Mouse (Mus musculus) intestine, embryonic 15.5 days (tissue): ENCODE measurements around the gene Naga. TPM values are rescaled to one million over a fixed set of nuclear protein-coding genes. Genes with fewer than 3 reads are reported as not detected.
"Not testable (repeated sequence)": the region's sequence is repeated elsewhere in the genome, so short reads cannot be mapped to it uniquely, and the experiment has no call there.

Source experiments
- ATAC-seq: fragments of 200-750 bp; cut with Nextera tagmentation; 2 replicates; pipeline ENCODE4 v1.8.0; 2017; ENCODE audit warnings: moderate TSS enrichment, moderate library complexity
- H3K27ac ChIP-seq: fragments of 300-500 bp; sonication (generic); 2 replicates; pipeline ENCODE4 v1.5.1; 2015; ENCODE audit warnings: mild to moderate bottlenecking, inconsistent platforms
- H3K27me3 ChIP-seq: fragments of 300-500 bp; sonication (generic); replicated peaks from 2 replicates; pipeline ENCODE4 v1.6.1; 2015; ENCODE audit warnings: inconsistent platforms
- H3K36me3 ChIP-seq: fragments of 300-500 bp; sonication (generic); 2 replicates; pipeline ENCODE4 v1.6.1; 2015; ENCODE audit warnings: inconsistent platforms
- H3K4me1 ChIP-seq: fragments of 300-500 bp; sonication (generic); replicated peaks from 2 replicates; pipeline ENCODE4 v1.6.1; 2015; ENCODE audit warnings: inconsistent platforms
- H3K4me2 ChIP-seq: fragments of 300-500 bp; sonication (generic); replicated peaks from 2 replicates; pipeline ENCODE4 v1.6.1; 2015; ENCODE audit warnings: mild to moderate bottlenecking, inconsistent platforms
- H3K4me3 ChIP-seq: fragments of 300-500 bp; sonication (generic); replicated peaks from 2 replicates; pipeline ENCODE4 v1.5.1; 2015; ENCODE audit warnings: inconsistent platforms
- H3K9ac ChIP-seq: fragments of 300-500 bp; sonication (generic); 2 replicates; pipeline ENCODE4 v1.6.1; 2015; ENCODE audit warnings: inconsistent platforms
- H3K9me3 ChIP-seq: fragments of 300-500 bp; sonication (generic); 2 replicates; pipeline ENCODE4 v1.6.1; 2016; ENCODE audit warnings: inconsistent platforms
- WGBS: fragments of 180-500 bp; shearing (Covaris S2); methylation state at CpG from one replicate; pipeline ENCODE4 v1.1.7; 2015; 5-methylcytosine and 5-hydroxymethylcytosine counted together
- polyA plus RNA-seq: library from polyadenylated mRNA; unstranded; fragments of >200 nt; fragmentation: Nextera tagmentation; extraction: Ambion mirVana; gene quantifications from 2 replicates; pipeline ENCODE4 v1.2.1, GENCODE M21; 2015

Gene Naga
- polyA plus RNA-seq, 1 experiment from 2014 or later, result 144 TPM

GRCm38 (mm10) chr15:82372991-82373390, 34.3 kb upstream of the Naga start:
- no peak overlapping the region for H3K27ac ChIP-seq
- H3K9ac ChIP-seq, result no peak overlapping the region
- no peak overlapping the region for H3K4me2 ChIP-seq
- H3K36me3 ChIP-seq, result 0 out of 2 replicates have a peak, but pooled peaks cover 3% of the 10 kb centered on the region
- H3K4me3 ChIP-seq, result no peak overlapping the region
- 0 out of 2 replicates have a peak, but pooled peaks cover 6% of the 10 kb centered on the region for H3K4me1 ChIP-seq
- H3K9me3 ChIP-seq, result no peaks in the 10 kb centered on the region
- WGBS, result 89% methylated on average over 5 of the region's 5 CpGs
- no peaks in the 10 kb centered on the region for H3K27me3 ChIP-seq
- no peak for ATAC-seq

DNA sequence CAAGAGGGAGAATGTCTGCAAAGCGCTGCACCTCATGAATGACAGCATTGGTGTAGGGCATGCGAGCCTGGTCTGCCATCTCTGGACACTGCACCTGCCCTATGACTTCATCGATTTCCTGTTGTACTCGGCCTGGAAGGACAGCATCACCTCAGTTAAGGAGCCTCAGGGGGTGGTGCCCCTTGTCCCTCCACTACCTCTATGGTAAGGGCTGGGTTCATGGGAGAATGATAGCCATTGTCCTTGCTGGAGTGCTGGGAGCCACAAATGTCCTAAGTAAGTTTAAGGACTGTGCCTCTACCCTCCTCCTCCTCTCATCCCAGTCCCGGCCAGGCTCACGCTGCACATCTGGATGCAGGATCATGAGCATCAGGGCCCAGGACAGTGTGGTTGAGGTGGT, 33.7 kb upstream of the Naga start:
- 84% methylated on average over 6 of the region's 6 CpGs for WGBS
- no peaks in the 10 kb centered on the region for H3K27me3 ChIP-seq
- no peak for ATAC-seq
- H3K4me1 ChIP-seq, result 0 out of 2 replicates have a peak, but pooled peaks cover 1% of the 10 kb centered on the region
- no peak overlapping the region for H3K9ac ChIP-seq
- no peak overlapping the region for H3K27ac ChIP-seq
- 0 out of 2 replicates have a peak, but pooled peaks cover 3% of the 10 kb centered on the region for H3K36me3 ChIP-seq
- H3K4me2 ChIP-seq, result no peak overlapping the region
- H3K4me3 ChIP-seq, result no peak overlapping the region
- no peaks in the 10 kb centered on the region for H3K9me3 ChIP-seq

DNA sequence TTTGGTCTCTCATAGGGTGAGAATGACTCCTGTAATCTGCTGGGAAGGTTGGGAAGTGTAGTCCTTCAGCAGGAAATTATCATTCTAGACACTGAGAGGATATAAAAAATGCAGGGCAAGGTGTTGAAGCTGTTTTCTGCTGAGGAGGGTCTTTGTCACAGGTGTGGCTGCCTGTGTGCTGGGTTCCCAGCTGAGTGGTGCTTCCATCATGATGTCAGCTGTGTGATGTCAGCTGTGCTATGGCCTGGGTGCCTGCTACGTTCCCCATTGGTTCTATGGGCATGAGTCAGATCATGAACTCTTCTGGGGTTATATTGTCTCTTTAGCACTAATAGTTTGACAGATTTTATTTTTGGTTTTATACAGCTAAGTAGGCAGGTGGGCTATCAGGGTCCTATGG, 30.1 kb upstream of the Naga start:
- H3K27ac ChIP-seq, result no peak overlapping the region
- no peaks in the 10 kb centered on the region for H3K27me3 ChIP-seq
- 0 out of 2 replicates have a peak, but pooled peaks cover 3% of the 10 kb centered on the region for H3K36me3 ChIP-seq
- 88% methylated on average over 1 of the region's 1 CpGs for WGBS
- H3K9ac ChIP-seq, result no peak overlapping the region
- no peak overlapping the region for H3K4me2 ChIP-seq
- no peak overlapping the region for H3K4me3 ChIP-seq
- no peak for ATAC-seq
- no peaks in the 10 kb centered on the region for H3K9me3 ChIP-seq
- H3K4me1 ChIP-seq, result no peaks in the 10 kb centered on the region

GRCm38 (mm10) chr15:82368146-82368545, 29.4 kb upstream of the Naga start:
- Histone ChIP-seq H3K9ac (no peak overlapping the region), H3K27ac (no peak overlapping the region), H3K9me3 (no peaks in the 10 kb centered on the region), H3K4me2 (no peak overlapping the region), H3K36me3 (no peaks in the 10 kb centered on the region), H3K4me1 (no peaks in the 10 kb centered on the region), H3K4me3 (no peak overlapping the region), H3K27me3 (no peaks in the 10 kb centered on the region)
- no peak for ATAC-seq
- WGBS, result 91% methylated on average over 4 of the region's 4 CpGs

- WGBS, result 13% methylated on average over 6 of the region's 9 CpGs
- H3K4me3 ChIP-seq, H3K27ac ChIP-seq, ATAC-seq, H3K27me3 ChIP-seq, H3K36me3 ChIP-seq, H3K9me3 ChIP-seq, H3K4me1 ChIP-seq, H3K9ac ChIP-seq: not testable (repeated sequence)
- H3K4me2 ChIP-seq, result peak overlapping the region; percentile 34; the same call in 1 of the 2 replicates
Measured at GRCm38 (mm10) chr15:82364561-82364960, 25.8 kb upstream of the Naga start.

- not testable (repeated sequence) for ATAC-seq, H3K4me3 ChIP-seq, H3K36me3 ChIP-seq, H3K27me3 ChIP-seq, H3K4me2 ChIP-seq, H3K9me3 ChIP-seq, H3K4me1 ChIP-seq, H3K9ac ChIP-seq, H3K27ac ChIP-seq
- 70% methylated on average over 8 of the region's 12 CpGs for WGBS
Measured at GRCm38 (mm10) chr15:82363801-82364200, 25.1 kb upstream of the Naga start.

DNA sequence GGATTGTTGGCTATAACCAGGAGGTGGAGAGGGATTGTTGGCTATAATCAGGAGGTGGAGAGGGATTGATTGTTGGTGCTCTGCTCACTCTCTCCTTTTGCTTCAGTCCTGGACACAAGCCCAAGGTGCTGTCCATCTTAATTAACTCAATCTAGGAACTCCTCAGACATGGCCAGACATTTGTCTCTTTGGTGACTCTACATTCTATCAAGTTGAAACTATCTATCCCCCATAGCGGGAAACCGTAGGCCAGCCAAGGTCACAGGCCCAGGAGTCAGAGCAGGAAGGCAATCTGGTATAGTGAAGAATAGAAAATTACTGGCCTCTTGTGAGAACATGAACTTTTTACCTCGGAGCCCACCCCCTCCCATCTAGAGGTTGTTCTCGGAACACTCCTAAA, 23.5 kb upstream of the Naga start:
- 72% methylated on average over 4 of the region's 4 CpGs for WGBS
- H3K27me3 ChIP-seq, result no peaks in the 10 kb centered on the region
- ATAC-seq, result no peak
- H3K4me3 ChIP-seq, result no peak overlapping the region
- peaks cover 9% of the 10 kb centered on the region for H3K4me1 ChIP-seq
- no peaks in the 10 kb centered on the region for H3K9me3 ChIP-seq
- no peak overlapping the region for H3K4me2 ChIP-seq
- H3K27ac ChIP-seq, result no peak overlapping the region
- H3K36me3 ChIP-seq, result no peaks in the 10 kb centered on the region
- H3K9ac ChIP-seq, result no peak overlapping the region

DNA sequence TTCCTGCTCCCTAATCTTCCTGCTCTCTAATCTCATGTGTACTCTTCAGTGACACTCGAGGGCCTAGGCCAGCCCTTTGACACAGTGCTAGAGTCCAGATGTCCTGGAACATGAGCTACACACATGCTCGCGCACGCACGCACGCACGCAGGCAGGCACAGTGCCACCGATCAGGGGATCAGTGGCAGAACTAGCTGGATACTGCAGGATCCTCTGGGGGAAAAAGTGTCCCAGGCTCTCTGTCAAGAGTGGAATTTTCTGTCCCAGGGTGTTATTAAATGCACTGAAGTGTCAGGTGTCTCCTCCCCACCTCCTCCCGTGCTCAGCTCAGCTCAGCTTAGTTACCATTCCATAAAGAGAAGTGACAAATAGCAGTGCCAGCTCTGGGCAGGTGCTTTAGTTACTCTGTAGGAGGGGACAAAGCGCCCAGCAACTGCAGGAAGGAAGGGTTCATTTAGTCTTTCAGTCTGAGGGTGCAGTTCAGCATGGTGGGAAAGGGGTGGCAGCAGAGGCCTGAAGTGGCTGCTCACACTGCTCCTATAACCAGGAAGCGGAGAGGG, 22.8 kb upstream of the Naga start:
- Histone ChIP-seq H3K27me3 (no peaks in the 10 kb centered on the region), H3K9me3 (no peaks in the 10 kb centered on the region), H3K4me2 (no peak overlapping the region), H3K9ac (no peak overlapping the region), H3K4me3 (no peak overlapping the region), H3K27ac (peak overlapping the region; percentile 68), H3K36me3 (no peaks in the 10 kb centered on the region), H3K4me1 (peaks cover 9% of the 10 kb centered on the region)
- ATAC-seq, result peak; percentile 93
- WGBS, result 70% methylated on average over 11 of the region's 11 CpGs

DNA sequence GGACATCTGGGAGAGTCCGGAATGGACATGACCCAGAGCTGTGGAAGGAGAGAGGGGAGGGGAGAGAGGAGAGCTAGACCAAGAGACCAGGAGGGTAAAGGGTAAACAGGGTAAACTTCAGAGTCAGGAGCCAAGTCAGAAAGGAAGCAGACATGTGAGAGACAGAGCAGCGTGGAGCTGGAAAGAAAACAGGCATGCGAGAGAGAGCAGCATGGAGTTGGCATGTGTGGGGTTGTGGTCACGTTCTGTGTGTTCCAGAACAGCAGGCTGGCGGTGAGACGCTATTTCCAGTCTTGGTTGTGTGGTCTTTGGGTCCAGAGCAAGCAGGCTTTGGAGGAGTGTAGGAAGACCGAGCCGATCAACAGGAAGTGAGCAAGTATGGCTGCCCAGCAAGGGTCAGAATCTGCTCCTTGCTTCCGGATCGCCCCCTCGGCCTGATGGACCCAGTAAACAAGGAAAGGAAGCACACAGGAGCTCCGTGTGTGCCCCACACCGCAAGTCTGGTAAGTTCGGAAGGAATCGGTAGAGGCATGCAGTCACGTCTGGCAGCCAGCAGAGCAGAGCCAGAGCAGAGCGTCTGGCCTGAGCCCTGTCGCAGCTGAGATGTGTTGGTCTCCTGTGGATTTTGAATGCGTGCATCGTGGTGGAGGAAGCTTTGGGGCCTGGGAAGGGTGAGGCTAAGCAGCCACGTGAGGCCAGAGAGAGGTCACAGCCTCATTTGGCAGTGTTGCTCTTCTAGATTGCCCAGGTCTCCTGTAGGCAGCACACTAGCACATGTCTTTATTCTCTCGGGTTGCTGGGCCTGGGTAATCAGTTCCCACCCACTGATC, 19.9 kb upstream of the Naga start:
- Histone ChIP-seq H3K27ac (peak overlapping the region; percentile 6; the same call in 1 of the 2 replicates), H3K9me3 (no peaks in the 10 kb centered on the region), H3K4me3 (no peak overlapping the region), H3K27me3 (no peaks in the 10 kb centered on the region), H3K4me1 (peaks cover 12% of the 10 kb centered on the region), H3K9ac (no peak overlapping the region), H3K36me3 (no peaks in the 10 kb centered on the region), H3K4me2 (0 out of 2 replicates have a peak overlapping the region, but pooled peaks have one; percentile 14)
- WGBS, result 49% methylated on average over 22 of the region's 22 CpGs
- no peak for ATAC-seq

DNA sequence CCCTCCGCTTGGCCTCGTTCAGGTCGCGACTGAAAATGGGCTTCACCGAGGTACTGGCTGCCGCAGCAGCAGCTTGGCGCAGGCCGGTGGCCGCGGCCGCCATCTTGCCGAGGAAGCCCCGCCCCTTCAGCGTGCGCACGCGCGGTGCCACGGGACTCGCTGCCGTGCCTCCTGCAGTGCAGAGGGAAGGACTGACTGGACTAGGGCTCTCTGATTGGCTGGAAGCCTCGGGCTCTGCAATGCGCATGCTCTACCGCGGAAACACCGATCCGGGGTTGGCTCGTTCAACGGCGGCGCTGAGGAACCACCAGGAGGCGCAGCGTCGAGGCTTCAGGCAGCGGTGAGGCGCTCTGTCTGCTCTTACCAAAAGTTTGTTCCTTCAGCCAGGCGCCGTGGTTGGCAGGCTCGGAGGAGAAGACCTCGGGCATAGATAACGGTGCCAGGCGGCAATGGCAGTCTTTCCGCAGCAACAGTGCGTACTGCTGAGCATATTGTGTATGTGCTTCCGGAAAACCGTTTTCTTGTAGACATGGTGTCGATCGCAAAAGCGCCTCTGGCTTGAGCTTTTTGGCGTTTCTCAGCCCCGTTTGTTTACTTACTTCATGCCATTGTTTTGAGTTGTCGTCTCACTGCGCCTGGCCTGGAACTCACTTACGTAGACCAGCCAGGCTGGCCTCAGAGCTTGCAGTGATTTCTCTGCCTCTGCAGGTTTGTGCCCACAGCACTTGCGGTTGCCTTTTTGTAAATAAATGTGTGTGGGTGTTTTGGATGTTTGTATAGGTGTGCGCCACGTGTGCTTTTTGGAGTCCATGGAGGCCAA, 15.6 kb upstream of the Naga start, which contains the start of gene Ndufa6:
Ndufa6 (minus strand) TSS at position 197 of the 820 bp plus-strand sequence.
- H3K9me3 ChIP-seq, result no peaks in the 10 kb centered on the region
- H3K27ac ChIP-seq, result peak within 1 kb of the TSS; percentile 86
- H3K4me2 ChIP-seq, result peak within 1 kb of the TSS; percentile 75
- 1% methylated on average over 57 of the region's 57 CpGs for WGBS
- H3K4me3 ChIP-seq, result peak within 1 kb of the TSS; percentile 80
- H3K36me3 ChIP-seq, result peaks cover 16% of the 10 kb centered on the region
- H3K9ac ChIP-seq, result peak within 1 kb of the TSS; percentile 97
- peak; percentile 98 for ATAC-seq
- peaks cover 28% of the 10 kb centered on the region for H3K4me1 ChIP-seq
- no peaks in the 10 kb centered on the region for H3K27me3 ChIP-seq

- H3K4me3 ChIP-seq, result peak overlapping the region; percentile 80
- WGBS, result under 1% methylated on average over 23 of the region's 23 CpGs
- peak; percentile 49 for ATAC-seq
Measured at GRCm38 (mm10) chr15:82353745-82354113, 15.0 kb upstream of the Naga start.

More at GRCm38 (mm10) chr15:82353745-82354113, 15.0 kb upstream of the Naga start:
- H3K9ac ChIP-seq, result peak overlapping the region; percentile 97
- peak overlapping the region; percentile 75 for H3K4me2 ChIP-seq
- H3K27ac ChIP-seq, result peak overlapping the region; percentile 75
- H3K9me3 ChIP-seq, result no peaks in the 10 kb centered on the region
- peaks cover 27% of the 10 kb centered on the region for H3K4me1 ChIP-seq
- H3K27me3 ChIP-seq, result no peaks in the 10 kb centered on the region
- H3K36me3 ChIP-seq, result peaks cover 20% of the 10 kb centered on the region
